Mouse (Mus musculus) lung, embryonic 14.5 days (tissue): ENCODE data around the gene Rasgef1b. TPM values are rescaled to one million over a fixed set of nuclear protein-coding genes. Genes with fewer than 3 reads are reported as not detected.

Source experiments
- ATAC-seq: fragments of 200-750 bp; cut with Nextera tagmentation; 2 replicates; pipeline ENCODE4 v1.8.0; 2017; ENCODE audit warnings: mild to moderate bottlenecking, moderate TSS enrichment, moderate library complexity; ENCODE audit not compliant: insufficient read depth
- DNase-seq: peaks from one replicate; pipeline ENCODE4 v3.0.0-alpha.2; 2015
- H3K27ac ChIP-seq: fragments of 300-500 bp; sonication (generic); 2 replicates; pipeline ENCODE4 v1.5.1; 2014; ENCODE audit warnings: low read depth, mild to moderate bottlenecking, moderate library complexity
- H3K27me3 ChIP-seq: fragments of 300-500 bp; sonication (generic); 2 replicates; pipeline ENCODE4 v1.6.1; 2014; ENCODE audit warnings: low read length, control low read depth; ENCODE audit not compliant: insufficient read depth
- H3K36me3 ChIP-seq: fragments of 300-500 bp; sonication (generic); 2 replicates; pipeline ENCODE4 v1.6.1; 2014; ENCODE audit warnings: control low read depth; ENCODE audit not compliant: insufficient read depth
- H3K4me1 ChIP-seq: fragments of 300-500 bp; sonication (generic); 2 replicates; pipeline ENCODE4 v1.6.1; 2014; ENCODE audit warnings: antibody characterized with exemption, control low read depth; ENCODE audit not compliant: insufficient read depth
- H3K4me2 ChIP-seq: fragments of 300-500 bp; sonication (generic); 2 replicates; pipeline ENCODE4 v1.6.1; 2014; ENCODE audit warnings: mild to moderate bottlenecking
- H3K4me3 ChIP-seq: fragments of 300-500 bp; sonication (generic); 2 replicates; pipeline ENCODE4 v1.5.1; 2014; ENCODE audit warnings: low read depth, low read length
- H3K9ac ChIP-seq: fragments of 300-500 bp; sonication (generic); 2 replicates; pipeline ENCODE4 v1.6.1; 2014
- H3K9me3 ChIP-seq: fragments of 300-500 bp; sonication (generic); 2 replicates; pipeline ENCODE4 v1.6.1; 2016; ENCODE audit warnings: low read depth, low read length, control low read depth
- CTCF ChIP-seq: IDR thresholded peaks from 2 replicates; pipeline ENCODE4 v1.5.1; 2016; ENCODE audit warnings: antibody characterized with exemption, low read depth
- WGBS: fragments of 180-500 bp; shearing (Covaris S2); extraction: QIAGEN DNeasy Blood & Tissue Kit; methylation state at CpG from one replicate; pipeline ENCODE4 v1.1.7; 2014; 5-methylcytosine and 5-hydroxymethylcytosine counted together
- polyA plus RNA-seq: library from polyadenylated mRNA; unstranded; fragments of >200 nt; fragmentation: Nextera tagmentation; extraction: Ambion mirVana; gene quantifications from 2 replicates; pipeline ENCODE4 v1.2.1, GENCODE M21; 2014

Gene Rasgef1b
- polyA plus RNA-seq, 1 experiment from 2014 or later = 15.9 TPM

DNA sequence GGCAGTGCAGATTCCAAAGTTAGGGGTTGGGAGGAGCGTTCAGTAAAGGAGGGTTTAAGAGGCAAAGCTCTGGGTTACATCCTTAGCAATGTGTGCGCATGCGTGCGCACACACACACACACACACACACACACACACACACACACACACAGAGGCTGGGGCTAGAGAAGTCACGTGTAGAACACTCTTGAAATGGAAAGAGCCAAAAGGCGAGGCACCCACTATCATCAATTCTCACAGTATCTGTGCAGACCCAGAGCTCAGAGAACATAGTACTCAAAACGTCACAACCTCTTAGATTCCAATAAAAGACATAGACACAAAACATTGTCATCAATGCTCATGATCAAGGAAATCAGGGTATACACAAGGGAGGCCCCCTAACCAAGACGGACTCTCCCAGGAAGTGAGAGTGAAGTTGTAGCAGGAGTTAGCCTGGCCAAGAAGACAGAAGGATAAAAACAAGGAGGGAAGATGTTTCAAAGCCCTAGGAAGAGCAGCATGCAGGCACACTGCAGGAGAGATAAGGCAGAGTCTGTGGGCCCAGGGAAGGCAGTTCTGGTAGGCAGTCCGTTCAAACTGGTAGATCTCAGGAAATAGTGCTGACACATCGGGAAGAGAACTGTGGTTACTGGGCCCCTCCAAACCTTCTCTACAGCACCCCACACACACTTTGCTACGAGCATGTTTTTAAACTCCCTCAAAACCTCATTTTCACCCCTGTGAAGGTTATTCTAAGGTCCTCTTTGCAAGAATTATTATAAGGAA is 324.3 kb downstream of the Rasgef1b start:
- ATAC-seq (no peak), DNase-seq (no peak)
- no peak overlapping the region for H3K4me2 ChIP-seq
- H3K9ac ChIP-seq = no peak overlapping the region
- 79% methylated on average over 11 of the region's 11 CpGs for WGBS
- H3K4me3 ChIP-seq = no peak overlapping the region
- no peak for TF ChIP-seq CTCF
- H3K36me3 ChIP-seq = no peaks in the 10 kb centered on the region
- H3K4me1 ChIP-seq = peaks cover 4% of the 10 kb centered on the region; the same call in 1 of the 2 replicates
- no peak overlapping the region for H3K27ac ChIP-seq
- H3K27me3 ChIP-seq = no peaks in the 10 kb centered on the region
- no peaks in the 10 kb centered on the region for H3K9me3 ChIP-seq

DNA sequence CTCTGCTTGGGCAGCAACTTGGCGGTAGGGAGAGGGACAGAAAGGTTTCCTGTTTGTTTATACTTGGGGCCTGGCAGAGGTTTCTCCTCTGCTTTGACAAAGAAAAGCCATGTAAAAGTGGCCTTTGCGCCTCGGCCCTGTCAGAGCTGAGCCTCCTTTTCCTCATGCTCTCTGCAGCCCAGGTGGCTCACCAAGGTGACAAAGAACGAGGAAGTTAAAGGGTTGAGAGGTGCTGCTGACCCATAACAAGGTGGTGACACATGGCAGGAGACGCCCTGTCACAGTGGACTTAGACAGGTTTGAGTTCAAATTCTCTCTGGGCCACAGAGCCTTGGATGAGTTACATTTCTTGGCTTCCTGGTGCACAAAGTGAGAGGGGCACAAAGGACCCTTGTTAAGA is 325.5 kb downstream of the Rasgef1b start:
- H3K4me2 ChIP-seq = no peak overlapping the region
- no peaks in the 10 kb centered on the region for H3K36me3 ChIP-seq
- TF ChIP-seq CTCF = no peak
- H3K4me3 ChIP-seq = no peak overlapping the region
- WGBS = 46% methylated on average over 5 of the region's 5 CpGs
- peaks cover 4% of the 10 kb centered on the region; the same call in 1 of the 2 replicates for H3K4me1 ChIP-seq
- DNase-seq (no peak), ATAC-seq (no peak)
- H3K9me3 ChIP-seq = no peaks in the 10 kb centered on the region
- no peaks in the 10 kb centered on the region for H3K27me3 ChIP-seq
- H3K9ac ChIP-seq = no peak overlapping the region
- H3K27ac ChIP-seq = no peak overlapping the region

DNA sequence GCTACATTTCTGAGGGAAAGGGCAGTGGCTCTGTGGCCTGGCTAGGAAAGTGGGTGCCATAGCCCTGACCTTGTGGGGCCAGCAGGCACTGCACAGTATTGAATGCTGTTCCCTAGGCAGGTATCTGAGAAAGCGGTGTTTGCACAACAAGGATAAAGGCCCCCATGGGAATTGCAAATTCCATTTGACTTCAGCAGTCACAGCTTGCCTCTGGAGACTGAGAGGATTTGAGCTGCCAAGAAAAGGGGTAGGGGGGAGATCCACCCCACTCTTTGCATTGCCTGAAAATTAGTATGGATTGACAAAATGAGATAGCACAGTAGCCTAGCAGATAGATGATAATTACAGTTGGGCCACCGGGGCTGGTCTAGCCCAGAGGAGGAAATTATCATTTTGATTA is 326.1 kb downstream of the Rasgef1b start:
- 49% methylated on average over 2 of the region's 2 CpGs for WGBS
- no peaks in the 10 kb centered on the region for H3K9me3 ChIP-seq
- peaks cover 4% of the 10 kb centered on the region; the same call in 1 of the 2 replicates for H3K4me1 ChIP-seq
- no peak overlapping the region for H3K4me2 ChIP-seq
- H3K36me3 ChIP-seq = no peaks in the 10 kb centered on the region
- H3K9ac ChIP-seq = no peak overlapping the region
- no peak for TF ChIP-seq CTCF
- no peak overlapping the region for H3K27ac ChIP-seq
- ATAC-seq (no peak), DNase-seq (no peak)
- no peaks in the 10 kb centered on the region for H3K27me3 ChIP-seq
- H3K4me3 ChIP-seq = no peak overlapping the region

GRCm38 (mm10) chr5:99402297-99402696 is 326.6 kb downstream of the Rasgef1b start:
- no peak for TF ChIP-seq CTCF
- ATAC-seq (no peak), DNase-seq (no peak)
- 31% methylated on average over 7 of the region's 7 CpGs for WGBS
- H3K27ac ChIP-seq = no peak overlapping the region
- H3K36me3 ChIP-seq = no peaks in the 10 kb centered on the region
- H3K9me3 ChIP-seq = no peaks in the 10 kb centered on the region
- no peak overlapping the region for H3K4me3 ChIP-seq
- no peaks in the 10 kb centered on the region for H3K27me3 ChIP-seq
- H3K9ac ChIP-seq = no peak overlapping the region
- no peak overlapping the region for H3K4me2 ChIP-seq
- H3K4me1 ChIP-seq = peaks cover 4% of the 10 kb centered on the region; the same call in 1 of the 2 replicates

DNA sequence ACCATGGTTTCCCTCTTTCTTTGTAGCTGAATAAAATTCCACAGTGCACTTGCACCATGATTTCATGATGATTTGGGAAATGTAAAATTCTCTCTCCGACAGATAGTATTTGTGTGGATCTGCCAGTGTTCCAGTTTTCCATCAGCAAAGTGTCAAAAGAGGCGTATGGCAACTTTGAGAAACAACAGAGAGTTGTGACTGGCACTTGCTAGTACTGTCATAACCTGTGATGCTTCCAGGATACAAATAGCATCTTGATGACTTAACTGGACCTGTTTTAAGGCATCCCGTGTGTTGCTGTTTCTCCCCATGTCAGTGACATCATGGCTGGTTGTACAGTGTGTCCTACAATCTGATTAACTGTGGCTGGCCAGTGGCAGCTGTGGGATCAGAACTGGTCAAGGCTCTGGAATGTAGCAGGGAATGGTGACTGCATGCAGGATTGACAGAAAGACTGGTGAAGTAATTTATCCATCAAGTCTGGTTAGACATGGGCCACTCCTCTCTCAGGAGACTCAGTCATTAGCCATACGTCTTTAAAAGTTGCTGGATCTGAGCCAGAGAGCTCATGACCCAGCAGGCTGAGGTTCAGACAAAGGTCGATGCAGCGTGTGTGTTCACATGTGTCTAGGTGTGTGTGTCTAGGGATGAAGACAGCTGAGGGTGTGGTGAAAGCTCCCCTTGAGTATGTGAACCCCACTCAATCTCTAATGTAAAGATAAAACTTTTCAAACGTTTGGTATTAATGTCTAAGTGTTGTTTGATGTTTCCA is 328.8 kb downstream of the Rasgef1b start:
- ATAC-seq (0 out of 2 replicates have a peak, but pooled peaks have one; percentile 14), DNase-seq (peak; percentile 32)
- H3K9me3 ChIP-seq = no peaks in the 10 kb centered on the region
- no peak overlapping the region for H3K27ac ChIP-seq
- H3K27me3 ChIP-seq = no peaks in the 10 kb centered on the region
- H3K36me3 ChIP-seq = no peaks in the 10 kb centered on the region
- no peak overlapping the region for H3K4me3 ChIP-seq
- peaks cover 4% of the 10 kb centered on the region; the same call in 1 of the 2 replicates for H3K4me1 ChIP-seq
- no peak for TF ChIP-seq CTCF
- H3K9ac ChIP-seq = no peak overlapping the region
- 31% methylated on average over 7 of the region's 7 CpGs for WGBS
- no peak overlapping the region for H3K4me2 ChIP-seq

GRCm38 (mm10) chr5:99398472-99399070 is 330.3 kb downstream of the Rasgef1b start:
- TF ChIP-seq CTCF = no peak
- Histone ChIP-seq H3K27ac (no peak overlapping the region), H3K4me3 (no peak overlapping the region), H3K4me2 (no peak overlapping the region), H3K27me3 (no peaks in the 10 kb centered on the region), H3K4me1 (peaks cover 4% of the 10 kb centered on the region; the same call in 1 of the 2 replicates), H3K9me3 (no peaks in the 10 kb centered on the region), H3K36me3 (no peaks in the 10 kb centered on the region), H3K9ac (no peak overlapping the region)
- ATAC-seq (no peak), DNase-seq (no peak)
- 77% methylated on average over 5 of the region's 5 CpGs for WGBS

GRCm38 (mm10) chr5:99394578-99394977 is 334.3 kb downstream of the Rasgef1b start:
- ATAC-seq (no peak), DNase-seq (no peak)
- no peak for TF ChIP-seq CTCF
- no peak overlapping the region for H3K9ac ChIP-seq
- 93% methylated on average over 5 of the region's 5 CpGs for WGBS
- H3K4me1 ChIP-seq = no peaks in the 10 kb centered on the region
- H3K4me3 ChIP-seq = no peak overlapping the region
- H3K27me3 ChIP-seq = no peaks in the 10 kb centered on the region
- H3K9me3 ChIP-seq = no peaks in the 10 kb centered on the region
- H3K4me2 ChIP-seq = no peak overlapping the region
- H3K27ac ChIP-seq = no peak overlapping the region
- no peaks in the 10 kb centered on the region for H3K36me3 ChIP-seq
